Mouse (Mus musculus): ENCODE data around the gene Fgg. TPM values are rescaled to one million over a fixed set of nuclear protein-coding genes. Genes with fewer than 3 reads are reported as not detected.
A peak's percentile ranks its signal among the peaks of the same experiment; 100 is the strongest.

Gene Fgg
- polyA plus RNA-seq, 1 experiment from 2014 or later, result 1,385 TPM

- Histone ChIP-seq H3K4me3 (ENCODE audit: low read depth, low read length) (no peak overlapping the region), H3K9ac (ENCODE audit: low read depth, low read length) (no peak overlapping the region), H3K4me1 (ENCODE audit: control insufficient read depth, low read depth, low read length) (no peaks in the 10 kb centered on the region), H3K4me2 (ENCODE audit: low read depth, low read length) (no peak overlapping the region), H3K27me3 (ENCODE audit: control insufficient read depth, insufficient read depth, low read depth, low read length) (no peaks in the 10 kb centered on the region), H3K9me3 (replicated peaks; ENCODE audit: control insufficient read depth, low read length) (no peaks in the 10 kb centered on the region), H3K27ac (ENCODE audit: low read length) (no peak overlapping the region), H3K36me3 (ENCODE audit: control insufficient read depth, insufficient read depth) (no peaks in the 10 kb centered on the region)
- 43% methylated on average over 13 of the region's 13 CpGs for WGBS (ENCODE audit: insufficient replicate concordance)
- ATAC-seq (ENCODE audit: low read depth), result peak; percentile 53; the same call in 1 of the 2 replicates
These were observed 25.3 kb downstream of the Fgg start for GRCm38 (mm10) chr3:83032746-83033308.

DNA sequence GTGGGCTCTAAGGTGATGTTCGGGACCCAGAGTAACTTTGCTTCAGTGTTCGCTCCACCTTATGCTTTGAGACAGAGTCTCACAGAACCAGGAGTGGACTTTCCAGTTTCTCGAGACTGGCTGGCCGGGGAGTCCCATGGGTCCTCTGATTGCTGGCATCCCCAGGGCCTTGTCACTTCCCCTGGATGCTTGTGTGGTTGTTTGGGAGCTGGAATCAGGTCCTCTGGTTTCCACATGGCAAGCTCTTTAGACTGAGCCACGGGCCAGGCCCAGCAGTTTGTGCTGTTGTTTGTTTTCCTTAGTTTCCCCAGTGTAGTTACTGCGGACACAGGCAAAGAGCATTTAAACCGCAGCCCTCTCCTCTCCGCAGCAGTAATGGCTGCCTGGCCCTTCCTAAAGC, 26.3 kb downstream of the Fgg start:
- no peak overlapping the region for H3K9ac ChIP-seq (ENCODE audit: low read depth, low read length)
- WGBS (ENCODE audit: insufficient replicate concordance), result 62% methylated on average over 8 of the region's 8 CpGs
- no peaks in the 10 kb centered on the region for H3K27me3 ChIP-seq (ENCODE audit: control insufficient read depth, insufficient read depth, low read depth, low read length)
- ATAC-seq (ENCODE audit: low read depth), result no peak
- no peaks in the 10 kb centered on the region for H3K4me1 ChIP-seq (ENCODE audit: control insufficient read depth, low read depth, low read length)
- H3K27ac ChIP-seq (ENCODE audit: low read length), result no peak overlapping the region
- H3K4me3 ChIP-seq (ENCODE audit: low read depth, low read length), result no peak overlapping the region
- H3K4me2 ChIP-seq (ENCODE audit: low read depth, low read length), result no peak overlapping the region
- no peaks in the 10 kb centered on the region for H3K36me3 ChIP-seq (ENCODE audit: control insufficient read depth, insufficient read depth)
- no peaks in the 10 kb centered on the region for H3K9me3 ChIP-seq (replicated peaks; ENCODE audit: control insufficient read depth, low read length)

DNA sequence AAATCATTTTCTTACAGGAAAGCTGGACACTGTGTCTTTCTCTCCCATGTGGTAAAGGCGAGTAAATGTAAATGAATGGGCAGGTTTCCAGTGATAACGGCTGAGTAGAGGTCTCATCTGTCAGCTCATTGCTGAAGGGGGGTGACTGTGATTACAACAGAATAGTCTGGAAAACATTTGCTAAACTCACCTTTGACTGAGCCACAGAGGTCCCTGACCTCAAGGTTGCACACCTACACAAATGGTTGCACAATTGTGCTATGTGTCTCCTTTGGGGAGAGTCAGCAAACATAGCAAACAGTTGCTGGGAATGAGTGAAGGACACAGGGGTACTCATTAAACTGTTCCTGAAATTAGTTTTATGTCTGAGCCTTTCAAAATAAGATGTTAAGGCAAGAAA, 31.3 kb downstream of the Fgg start:
- peak; percentile 78 for ATAC-seq (ENCODE audit: low read depth)
- H3K9me3 ChIP-seq (replicated peaks; ENCODE audit: control insufficient read depth, low read length), result no peaks in the 10 kb centered on the region
- no peaks in the 10 kb centered on the region for H3K27me3 ChIP-seq (ENCODE audit: control insufficient read depth, insufficient read depth, low read depth, low read length)
- 44% methylated on average over 2 of the region's 2 CpGs for WGBS (ENCODE audit: insufficient replicate concordance)
- H3K4me2 ChIP-seq (ENCODE audit: low read depth, low read length), result no peak overlapping the region
- H3K36me3 ChIP-seq (ENCODE audit: control insufficient read depth, insufficient read depth), result no peaks in the 10 kb centered on the region
- H3K9ac ChIP-seq (ENCODE audit: low read depth, low read length), result no peak overlapping the region
- H3K4me3 ChIP-seq (ENCODE audit: low read depth, low read length), result no peak overlapping the region
- no peaks in the 10 kb centered on the region for H3K4me1 ChIP-seq (ENCODE audit: control insufficient read depth, low read depth, low read length)
- H3K27ac ChIP-seq (ENCODE audit: low read length), result peak overlapping the region; percentile 62

GRCm38 (mm10) chr3:83039666-83040065, 32.1 kb downstream of the Fgg start:
- Histone ChIP-seq H3K36me3 (ENCODE audit: control insufficient read depth, insufficient read depth) (no peaks in the 10 kb centered on the region), H3K9me3 (replicated peaks; ENCODE audit: control insufficient read depth, low read length) (no peaks in the 10 kb centered on the region), H3K4me1 (ENCODE audit: control insufficient read depth, low read depth, low read length) (no peaks in the 10 kb centered on the region), H3K9ac (ENCODE audit: low read depth, low read length) (no peak overlapping the region), H3K4me3 (ENCODE audit: low read depth, low read length) (no peak overlapping the region), H3K27ac (ENCODE audit: low read length) (peak overlapping the region; percentile 62), H3K27me3 (ENCODE audit: control insufficient read depth, insufficient read depth, low read depth, low read length) (no peaks in the 10 kb centered on the region), H3K4me2 (ENCODE audit: low read depth, low read length) (0 out of 2 replicates have a peak overlapping the region, but pooled peaks have one; percentile 15)
- 43% methylated on average over 4 of the region's 4 CpGs for WGBS (ENCODE audit: insufficient replicate concordance)
- peak; percentile 77 for ATAC-seq (ENCODE audit: low read depth)

DNA sequence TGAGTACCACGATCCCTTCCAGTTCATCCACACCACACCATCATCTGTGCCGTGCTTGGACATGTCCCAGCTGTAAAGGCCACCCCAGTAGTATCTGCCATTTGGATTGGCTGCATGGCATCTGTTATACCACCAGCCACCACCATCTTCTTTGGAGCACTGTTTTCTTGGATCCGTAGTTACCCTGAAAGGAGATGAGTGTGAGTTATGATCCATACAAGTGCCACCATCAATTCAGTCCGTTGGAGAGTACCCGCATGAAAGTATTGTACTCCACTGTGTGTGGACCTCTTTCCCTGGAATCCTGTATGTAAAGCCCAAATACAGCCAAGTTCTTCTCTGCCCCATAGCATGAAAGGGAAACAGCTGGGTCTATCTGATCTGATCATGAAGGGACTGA, 34.9 kb downstream of the Fgg start:
- no peak overlapping the region for H3K27ac ChIP-seq (ENCODE audit: low read length)
- no peak for ATAC-seq (ENCODE audit: low read depth)
- H3K9me3 ChIP-seq (replicated peaks; ENCODE audit: control insufficient read depth, low read length), result no peaks in the 10 kb centered on the region
- H3K4me2 ChIP-seq (ENCODE audit: low read depth, low read length), result no peak overlapping the region
- H3K9ac ChIP-seq (ENCODE audit: low read depth, low read length), result no peak overlapping the region
- WGBS (ENCODE audit: insufficient replicate concordance), result 67% methylated on average over 5 of the region's 5 CpGs
- no peaks in the 10 kb centered on the region for H3K27me3 ChIP-seq (ENCODE audit: control insufficient read depth, insufficient read depth, low read depth, low read length)
- no peaks in the 10 kb centered on the region for H3K36me3 ChIP-seq (ENCODE audit: control insufficient read depth, insufficient read depth)
- H3K4me1 ChIP-seq (ENCODE audit: control insufficient read depth, low read depth, low read length), result no peaks in the 10 kb centered on the region
- H3K4me3 ChIP-seq (ENCODE audit: low read depth, low read length), result no peak overlapping the region

DNA sequence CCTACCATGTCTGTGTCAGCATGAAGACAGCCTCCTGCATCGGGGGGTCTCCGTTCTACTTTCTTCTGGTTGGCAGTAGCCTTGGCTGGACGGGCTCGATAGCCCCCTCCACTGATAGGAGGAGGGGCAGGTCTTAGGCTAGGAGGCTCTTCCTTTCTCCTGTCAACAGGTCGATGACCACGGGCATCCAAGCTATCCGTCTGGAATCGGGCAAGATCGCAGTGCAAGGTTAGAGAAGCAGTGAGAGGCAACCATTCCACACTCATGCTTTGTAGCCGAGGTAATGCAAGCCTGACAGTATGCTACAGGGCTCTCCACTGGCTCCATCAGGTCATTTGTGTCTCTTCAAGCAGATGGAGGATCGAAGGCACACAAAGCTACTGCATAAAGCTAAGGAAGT, 39.1 kb downstream of the Fgg start:
- ATAC-seq (ENCODE audit: low read depth), result no peak
- H3K9me3 ChIP-seq (replicated peaks; ENCODE audit: control insufficient read depth, low read length), result no peaks in the 10 kb centered on the region
- 55% methylated on average over 11 of the region's 11 CpGs for WGBS (ENCODE audit: insufficient replicate concordance)
- H3K27ac ChIP-seq (ENCODE audit: low read length), result no peak overlapping the region
- peak overlapping the region; percentile 8; the same call in 1 of the 2 replicates for H3K4me3 ChIP-seq (ENCODE audit: low read depth, low read length)
- peak overlapping the region; percentile 1; the same call in 1 of the 2 replicates for H3K9ac ChIP-seq (ENCODE audit: low read depth, low read length)
- no peaks in the 10 kb centered on the region for H3K36me3 ChIP-seq (ENCODE audit: control insufficient read depth, insufficient read depth)
- no peaks in the 10 kb centered on the region for H3K27me3 ChIP-seq (ENCODE audit: control insufficient read depth, insufficient read depth, low read depth, low read length)
- no peaks in the 10 kb centered on the region; the same call in 1 of the 2 replicates for H3K4me1 ChIP-seq (ENCODE audit: control insufficient read depth, low read depth, low read length)
- H3K4me2 ChIP-seq (ENCODE audit: low read depth, low read length), result 0 out of 2 replicates have a peak overlapping the region, but pooled peaks have one; percentile 13

DNA sequence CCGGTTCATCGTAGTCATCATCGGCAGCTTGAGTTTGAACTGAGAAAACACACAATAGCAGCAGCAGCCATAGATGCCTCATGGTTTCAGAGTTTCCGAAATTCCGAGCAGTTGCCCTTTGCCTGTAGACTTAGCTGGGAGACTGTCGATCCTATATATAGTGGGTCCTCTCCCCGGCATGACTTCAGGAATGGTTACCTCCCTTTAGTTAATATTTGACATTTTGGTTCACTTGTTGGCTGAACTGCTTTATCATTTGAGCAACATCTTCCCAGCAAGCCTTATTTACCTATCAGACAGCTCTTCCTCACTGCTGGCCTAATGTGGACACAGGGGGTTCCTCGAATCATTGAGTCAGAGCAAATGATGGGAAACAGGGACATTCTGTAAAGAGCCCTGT, 42.2 kb downstream of the Fgg start, which contains the start of gene Fgb:
Fgb (minus strand) TSS at position 184 of the 400 bp plus-strand sequence.
- Histone ChIP-seq H3K27me3 (ENCODE audit: control insufficient read depth, insufficient read depth, low read depth, low read length) (no peaks in the 10 kb centered on the region), H3K27ac (ENCODE audit: low read length) (peak within 1 kb of the TSS; percentile 47; the same call in 1 of the 2 replicates), H3K9me3 (replicated peaks; ENCODE audit: control insufficient read depth, low read length) (no peaks in the 10 kb centered on the region), H3K9ac (ENCODE audit: low read depth, low read length) (no peak within 1 kb of the TSS; the same call in 1 of the 2 replicates), H3K36me3 (ENCODE audit: control insufficient read depth, insufficient read depth) (no peaks in the 10 kb centered on the region), H3K4me3 (ENCODE audit: low read depth, low read length) (peak within 1 kb of the TSS; percentile 51), H3K4me2 (ENCODE audit: low read depth, low read length) (no peak within 1 kb of the TSS), H3K4me1 (ENCODE audit: control insufficient read depth, low read depth, low read length) (peaks cover 4% of the 10 kb centered on the region; the same call in 1 of the 2 replicates)
- peak; percentile 64 for ATAC-seq (ENCODE audit: low read depth)
- 55% methylated on average over 8 of the region's 8 CpGs for WGBS (ENCODE audit: insufficient replicate concordance)

DNA sequence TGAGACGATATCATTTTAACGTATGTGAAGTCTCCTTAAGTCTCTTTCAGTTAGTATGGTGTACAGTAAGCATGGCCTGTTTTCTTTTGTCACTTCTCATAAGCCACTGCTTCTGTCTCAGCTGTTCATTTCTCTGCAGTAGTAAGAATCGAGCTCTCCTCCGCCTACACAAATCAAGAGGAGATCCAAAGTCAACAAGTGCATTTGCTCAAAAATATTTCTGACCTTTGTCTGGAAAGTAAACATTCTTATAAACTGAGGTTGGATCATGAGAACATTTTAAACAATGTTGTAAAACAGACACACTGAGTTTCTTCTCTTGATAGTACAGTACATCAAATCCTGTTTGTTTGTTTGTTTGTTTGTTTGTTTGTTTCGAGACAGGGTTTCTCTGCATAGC, 43.1 kb downstream of the Fgg start:
- 56% methylated on average over 5 of the region's 5 CpGs for WGBS (ENCODE audit: insufficient replicate concordance)
- Histone ChIP-seq H3K4me2 (ENCODE audit: low read depth, low read length) (no peak overlapping the region), H3K9ac (ENCODE audit: low read depth, low read length) (no peak overlapping the region), H3K4me1 (ENCODE audit: control insufficient read depth, low read depth, low read length) (peaks cover 4% of the 10 kb centered on the region; the same call in 1 of the 2 replicates), H3K36me3 (ENCODE audit: control insufficient read depth, insufficient read depth) (no peaks in the 10 kb centered on the region), H3K4me3 (ENCODE audit: low read depth, low read length) (no peak overlapping the region), H3K27me3 (ENCODE audit: control insufficient read depth, insufficient read depth, low read depth, low read length) (no peaks in the 10 kb centered on the region), H3K9me3 (replicated peaks; ENCODE audit: control insufficient read depth, low read length) (no peaks in the 10 kb centered on the region), H3K27ac (ENCODE audit: low read length) (no peak overlapping the region)
- ATAC-seq (ENCODE audit: low read depth), result no peak

GRCm38 (mm10) chr3:83052102-83052501, 44.6 kb downstream of the Fgg start:
- no peak for ATAC-seq (ENCODE audit: low read depth)
- no peak overlapping the region for H3K9ac ChIP-seq (ENCODE audit: low read depth, low read length)
- WGBS (ENCODE audit: insufficient replicate concordance), result 67% methylated on average over 5 of the region's 5 CpGs

More at GRCm38 (mm10) chr3:83052102-83052501, 44.6 kb downstream of the Fgg start:
- Histone ChIP-seq H3K27ac (ENCODE audit: low read length) (peak overlapping the region; percentile 71), H3K4me1 (ENCODE audit: control insufficient read depth, low read depth, low read length) (peaks cover 10% of the 10 kb centered on the region), H3K4me2 (ENCODE audit: low read depth, low read length) (no peak overlapping the region), H3K9me3 (replicated peaks; ENCODE audit: control insufficient read depth, low read length) (no peaks in the 10 kb centered on the region), H3K27me3 (ENCODE audit: control insufficient read depth, insufficient read depth, low read depth, low read length) (no peaks in the 10 kb centered on the region), H3K36me3 (ENCODE audit: control insufficient read depth, insufficient read depth) (no peaks in the 10 kb centered on the region), H3K4me3 (ENCODE audit: low read depth, low read length) (no peak overlapping the region)
